Mouse (Mus musculus): ENCODE measurements around the gene Tut1.

The Tut1 gene

DNA sequence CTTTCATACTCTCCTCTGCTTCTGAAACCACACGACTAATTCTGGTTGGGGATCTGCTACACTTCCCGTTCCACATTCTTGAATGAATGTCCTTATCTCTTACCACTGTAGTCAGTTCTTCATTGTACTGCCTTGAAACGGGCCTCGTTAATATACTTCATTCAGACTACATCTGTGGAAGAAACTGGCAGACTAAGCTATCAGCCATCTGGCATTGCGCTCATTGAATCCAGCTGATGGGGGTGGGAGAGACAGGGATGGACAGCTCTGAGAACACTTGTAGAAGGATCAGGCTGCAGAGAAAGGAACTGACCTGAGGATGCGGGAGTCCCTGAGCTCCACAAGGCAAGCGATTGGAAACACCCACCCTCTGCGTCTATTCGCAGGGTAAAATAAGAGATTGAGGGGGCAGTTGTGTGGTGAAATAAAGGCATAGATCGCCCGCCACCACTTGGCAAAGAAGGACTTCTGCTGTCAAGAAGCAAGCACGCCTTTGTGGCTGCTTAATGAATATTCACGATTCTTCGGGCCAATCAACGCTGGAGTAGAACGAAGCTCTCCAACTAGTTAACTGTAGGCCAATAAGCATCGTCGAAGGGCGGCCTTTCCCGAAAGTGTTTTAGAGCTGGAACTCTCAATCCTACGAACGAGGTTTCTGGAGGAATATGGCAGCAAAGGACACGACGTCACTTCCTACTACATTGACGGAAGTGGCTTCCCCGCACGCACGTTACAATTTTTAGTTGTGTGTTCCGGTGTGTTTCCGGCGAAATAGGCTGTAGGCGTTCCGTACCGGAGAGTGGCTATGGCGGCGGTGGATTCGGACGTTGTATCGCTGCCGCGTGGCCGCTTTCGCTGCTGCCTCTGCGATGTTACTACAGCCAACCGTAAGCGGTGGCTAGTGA is at the start of gene Tut1:
Tut1 (plus strand) TSS at position 713 of the 905 bp plus-strand sequence.
- peak; percentile 96 for DNase-seq (ENCODE audit: low spot score)

DNA sequence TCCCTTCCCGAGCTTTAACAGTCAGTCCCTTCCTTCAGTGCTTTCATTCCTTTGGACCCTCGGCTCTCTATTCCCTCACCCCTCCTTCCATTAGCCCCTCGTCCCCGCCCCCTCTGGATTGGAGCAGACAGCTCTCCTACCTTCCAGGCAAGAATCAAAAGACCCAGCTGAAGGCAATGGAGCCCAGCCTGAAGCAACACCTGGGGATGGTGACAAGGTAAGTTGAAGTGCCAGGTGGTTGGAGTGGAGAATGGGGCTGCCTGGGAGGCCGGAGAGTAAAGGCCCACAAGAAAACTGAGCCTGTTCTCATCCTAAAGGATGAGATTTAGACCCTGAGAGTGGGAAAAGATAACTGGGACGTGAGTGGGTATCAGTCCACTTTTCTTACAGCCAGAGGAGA is 45.1 kb upstream of the Tut1 start:
- no peak for DNase-seq (ENCODE audit: low spot score)

DNA sequence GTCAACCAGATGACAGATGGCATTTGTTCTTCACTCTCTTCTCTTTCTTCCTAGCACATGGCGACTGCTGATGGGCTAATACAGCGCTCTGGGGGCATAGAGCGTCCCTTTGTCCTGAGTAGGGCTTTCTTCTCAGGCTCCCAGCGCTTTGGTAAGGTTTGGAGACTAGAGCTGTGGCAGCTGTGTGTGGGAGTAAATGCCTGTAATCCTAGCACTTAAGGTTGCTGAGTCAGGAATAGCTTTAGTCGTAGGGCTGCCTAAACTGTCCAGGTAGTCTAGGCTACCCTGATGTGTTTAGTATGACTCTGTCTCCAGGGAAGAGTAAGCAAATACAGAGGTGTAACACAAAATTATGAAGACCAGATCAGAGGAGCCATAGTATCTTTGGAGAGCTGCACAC is 41.8 kb upstream of the Tut1 start:
- DNase-seq (ENCODE audit: low spot score) = no peak

DNA sequence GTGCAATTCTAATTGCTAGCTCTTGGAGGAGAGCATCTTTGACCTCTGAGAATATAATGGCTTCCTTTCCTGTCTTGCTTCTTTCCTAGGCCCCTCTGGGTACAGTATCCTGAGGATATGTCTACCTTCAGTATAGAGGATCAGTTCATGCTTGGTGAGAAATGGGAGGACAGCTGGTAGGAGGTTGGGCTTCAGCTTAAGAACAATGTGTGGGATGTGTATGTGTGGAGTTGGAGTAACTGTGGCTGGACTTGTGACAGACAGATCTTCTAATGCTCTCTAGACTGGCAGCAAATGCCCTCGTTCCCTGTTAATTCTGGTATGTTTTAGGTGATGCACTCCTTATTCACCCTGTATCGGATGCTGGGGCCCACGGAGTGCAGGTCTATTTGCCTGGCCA is 39.4 kb upstream of the Tut1 start:
- no peak for DNase-seq (ENCODE audit: low spot score)

DNA sequence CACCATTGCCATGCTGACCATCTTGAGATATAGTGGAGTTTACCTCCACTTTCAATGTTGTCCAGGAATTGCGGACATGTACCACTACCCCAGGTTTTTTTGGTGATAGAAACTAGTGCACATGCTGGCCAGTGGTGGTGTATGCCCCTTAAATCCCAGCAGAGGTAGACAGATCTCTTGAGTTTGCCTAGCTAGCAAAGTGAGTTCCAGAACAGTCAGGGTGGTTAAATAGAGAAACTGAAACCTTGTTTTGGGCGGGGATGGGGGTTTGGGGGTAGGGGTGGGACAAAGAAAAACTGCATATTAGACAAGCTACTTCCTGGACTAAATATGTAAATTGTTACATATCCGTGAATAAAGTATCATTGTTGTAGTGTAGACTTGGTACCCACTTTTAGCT is 34.6 kb upstream of the Tut1 start:
- no peak for DNase-seq (ENCODE audit: low spot score)

DNA sequence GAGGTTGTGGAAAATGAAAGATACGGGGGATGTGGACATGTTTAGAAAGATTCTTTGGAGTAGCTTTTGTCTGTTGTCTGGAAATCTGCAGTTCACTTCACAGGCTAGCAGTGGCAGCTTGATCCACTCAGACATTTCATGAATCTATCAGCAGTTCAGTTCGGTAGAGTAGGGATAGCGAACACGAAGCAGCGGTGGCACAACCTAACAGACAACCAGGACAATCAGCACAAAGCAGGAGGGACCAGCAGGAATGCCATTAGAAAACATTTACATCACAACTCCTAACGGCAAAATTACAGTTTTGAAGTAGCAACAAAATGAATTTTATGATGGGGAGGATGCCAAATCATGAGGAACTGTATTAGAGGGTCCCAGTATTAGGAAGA is 34.0 kb upstream of the Tut1 start:
- no peak for DNase-seq (ENCODE audit: low spot score)

DNA sequence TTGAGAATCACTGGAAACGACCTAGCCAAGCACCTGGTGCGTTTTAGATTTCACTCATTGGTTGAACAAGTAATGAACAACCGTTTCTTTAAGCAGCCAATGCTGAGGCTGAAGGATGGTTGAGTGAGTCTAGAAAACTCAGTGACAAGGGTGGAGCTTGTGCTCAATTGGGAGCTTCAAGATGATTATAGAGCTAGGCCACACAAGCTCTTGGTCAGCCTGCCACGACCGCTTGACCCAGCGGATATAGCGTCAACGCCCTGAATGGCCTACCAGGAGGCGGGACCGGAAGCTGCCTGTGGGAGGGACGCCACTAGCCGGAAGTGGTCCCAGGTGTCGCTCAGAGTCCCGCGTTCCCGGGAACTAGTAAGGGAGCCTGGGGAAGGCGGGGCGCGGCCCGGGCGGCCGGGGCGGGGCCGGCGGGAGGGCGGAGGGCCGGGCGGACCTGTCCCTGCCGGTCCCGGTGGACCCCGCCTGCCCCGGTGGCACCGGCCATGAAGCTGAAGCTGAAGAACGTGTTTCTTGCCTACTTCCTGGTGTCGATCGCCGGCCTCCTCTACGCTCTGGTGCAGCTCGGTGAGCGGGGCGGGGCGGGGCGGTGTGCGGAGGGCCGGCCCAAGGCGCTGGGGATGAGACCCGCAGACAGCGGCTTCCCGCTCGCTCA is 33.4 kb upstream of the Tut1 start, which contains the start of gene B3gat3:
B3gat3 (plus strand) TSS at position 302 of the 664 bp plus-strand sequence.
- peak; percentile 97 for DNase-seq (ENCODE audit: low spot score)

DNA sequence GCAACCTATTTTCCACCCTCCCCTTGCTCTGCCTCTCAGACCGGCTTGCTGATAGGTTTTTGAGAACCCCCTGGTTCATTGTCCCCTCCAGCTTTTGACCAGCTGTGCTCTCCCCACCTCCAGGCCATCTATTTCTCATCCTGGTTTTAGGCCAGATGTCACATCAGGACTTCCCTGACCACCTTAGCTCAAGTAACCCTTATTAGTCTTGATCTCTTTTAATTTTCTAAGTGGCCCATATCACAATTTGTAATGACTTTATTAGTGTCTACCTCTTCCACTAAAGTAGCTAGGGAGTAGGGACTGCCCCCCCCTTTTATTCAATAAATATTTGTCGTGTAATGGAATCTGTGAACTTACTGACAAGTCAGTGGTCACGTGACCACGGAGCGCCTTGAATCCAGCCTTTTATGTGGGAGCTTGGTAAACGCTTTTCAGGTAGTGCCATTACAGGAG is 32.8 kb upstream of the Tut1 start:
- no peak for DNase-seq (ENCODE audit: low spot score)

DNA sequence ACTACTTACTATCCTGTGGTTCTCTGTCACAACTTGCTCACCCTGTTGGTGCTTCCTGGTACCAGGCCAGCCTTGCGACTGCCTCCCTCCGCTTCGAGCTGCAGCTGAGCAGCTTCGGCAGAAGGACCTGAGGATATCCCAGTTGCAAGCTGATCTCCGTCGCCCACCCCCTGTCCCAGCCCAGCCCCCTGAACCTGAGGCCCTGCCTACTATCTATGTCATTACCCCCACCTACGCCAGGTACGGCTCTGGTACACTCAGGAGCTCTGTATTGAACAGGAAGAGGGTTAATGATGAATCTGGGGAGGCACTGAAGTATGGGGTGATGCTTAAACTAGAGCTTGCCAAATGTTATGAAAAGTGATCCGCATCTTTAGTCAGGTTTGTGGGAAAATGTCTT is 31.9 kb upstream of the Tut1 start:
- no peak for DNase-seq (ENCODE audit: low spot score)

DNA sequence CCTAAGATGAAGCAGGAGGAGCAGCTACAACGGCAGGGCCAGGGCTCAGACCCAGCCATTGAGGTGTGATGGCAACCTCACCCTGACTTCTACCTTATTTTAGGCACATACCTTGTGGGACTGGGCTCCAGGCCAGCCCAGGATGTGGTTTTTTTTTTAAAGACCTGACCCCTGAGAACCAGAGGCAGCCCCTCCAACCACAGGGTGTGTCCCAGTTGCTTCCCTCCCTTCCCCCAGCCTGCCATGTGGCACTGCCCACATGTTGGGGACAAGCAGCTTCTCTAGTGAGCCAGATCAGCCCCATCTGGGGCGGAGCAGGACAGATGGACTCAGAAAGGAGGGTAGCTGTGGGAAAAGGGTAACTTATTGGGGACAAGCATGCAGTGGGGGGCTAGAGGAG is 26.9 kb upstream of the Tut1 start:
- DNase-seq (ENCODE audit: low spot score) = no peak

DNA sequence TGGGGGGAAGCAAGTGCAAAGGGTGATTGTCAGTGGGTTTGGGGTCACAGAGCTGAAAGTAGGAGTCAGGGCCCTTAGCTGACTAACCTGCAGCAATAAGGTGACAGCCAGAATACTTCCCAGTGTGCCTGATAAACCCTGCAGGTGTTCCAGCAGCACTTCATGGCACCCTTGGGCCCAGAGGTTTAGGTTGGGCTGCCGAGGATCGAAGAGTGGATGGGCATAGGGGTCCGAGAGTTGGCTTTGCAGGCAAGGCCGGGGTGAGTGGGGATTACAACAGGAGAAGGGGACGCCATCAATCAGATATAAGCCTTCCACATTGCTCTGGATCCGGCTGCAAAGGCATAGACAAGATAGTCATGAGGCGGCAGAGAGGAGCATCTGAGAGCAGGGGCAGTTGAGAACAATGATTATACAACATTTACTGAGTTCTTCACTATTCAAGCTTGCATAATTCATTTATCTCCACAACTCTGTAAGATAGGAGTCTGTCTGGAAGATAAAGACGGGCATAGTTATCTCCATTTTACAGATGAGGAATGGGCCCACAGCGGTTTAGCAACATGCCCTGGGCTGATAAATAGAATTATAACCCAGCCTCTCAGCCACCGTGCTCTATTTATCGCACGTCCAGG is 25.6 kb upstream of the Tut1 start:
- no peak for DNase-seq (ENCODE audit: low spot score)

DNA sequence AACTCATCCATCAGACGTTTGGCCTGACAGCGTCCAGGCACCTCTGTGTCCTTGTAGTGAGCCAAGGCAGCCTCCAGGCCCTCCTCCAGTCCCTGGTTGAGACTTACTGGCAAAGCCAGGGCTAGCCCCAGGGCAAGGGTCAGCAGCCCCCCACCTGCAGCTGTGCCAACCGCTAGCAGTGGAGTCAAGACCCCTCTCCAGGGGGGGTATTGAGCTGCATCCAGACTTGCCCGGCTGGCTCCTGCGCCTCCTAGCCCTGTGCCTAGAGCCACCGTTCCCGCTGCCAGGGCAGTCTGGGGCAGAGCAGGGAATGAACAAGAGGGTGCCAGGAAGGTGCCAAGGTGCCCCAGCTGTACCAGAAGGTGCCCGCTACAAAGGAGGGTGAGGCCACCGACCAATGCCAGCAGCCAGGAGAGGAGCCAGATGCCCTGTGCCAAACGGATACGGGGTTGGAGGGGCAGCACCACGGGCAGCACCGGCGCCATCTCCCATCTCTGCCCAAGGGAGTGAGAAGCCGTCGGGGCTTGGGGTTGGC is 24.9 kb upstream of the Tut1 start:
- no peak for DNase-seq (ENCODE audit: low spot score)

DNA sequence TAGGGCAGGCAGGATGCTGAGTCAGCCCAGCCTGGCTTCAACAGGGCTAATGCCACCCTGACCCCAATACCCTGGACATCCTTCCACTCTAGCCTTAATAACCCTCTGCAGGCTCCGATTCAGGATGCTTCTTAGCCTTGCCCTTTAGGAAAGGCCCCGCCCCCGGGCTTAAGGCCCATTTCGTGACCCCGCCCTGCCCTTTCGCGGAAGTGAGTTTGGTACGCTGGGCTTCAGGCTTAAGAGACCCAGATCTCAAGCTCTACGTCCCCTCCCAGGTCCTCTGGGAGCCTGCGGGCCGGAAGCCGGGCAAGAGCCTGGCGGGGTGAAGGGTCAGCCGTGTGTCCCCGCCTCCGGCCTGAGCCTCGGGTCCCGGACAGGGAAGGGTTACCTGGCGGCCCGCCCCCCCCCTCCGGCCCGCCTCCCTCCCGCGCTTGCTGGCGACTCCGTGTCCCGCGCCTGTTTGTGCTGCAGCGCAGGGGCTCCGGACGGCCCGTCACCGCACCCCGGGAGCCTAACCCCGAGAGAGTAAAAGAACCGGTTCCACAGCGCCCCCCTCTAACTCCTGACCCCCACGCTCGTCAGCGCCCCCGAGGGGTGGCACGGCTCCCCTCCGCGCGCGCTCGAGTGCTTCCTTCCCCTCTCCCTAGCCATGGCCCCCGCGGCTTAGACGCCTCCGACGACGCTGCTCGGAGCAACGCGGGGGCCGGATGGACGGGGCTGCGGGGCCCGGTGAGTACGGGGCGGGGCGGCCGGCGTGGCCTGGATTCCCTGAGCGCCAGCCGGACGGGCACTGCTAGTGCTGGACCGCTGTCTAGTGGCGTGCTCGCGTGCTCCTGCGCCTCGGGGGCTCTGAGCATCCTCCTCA is 24.2 kb upstream of the Tut1 start, which contains the start of the genes Rom1 and Eml3:
Rom1 (minus strand) TSS at position 133 of the 865 bp plus-strand sequence.
Eml3 (plus strand) TSS at position 329 of the 865 bp plus-strand sequence.
- DNase-seq (ENCODE audit: low spot score) = peak; percentile 94

DNA sequence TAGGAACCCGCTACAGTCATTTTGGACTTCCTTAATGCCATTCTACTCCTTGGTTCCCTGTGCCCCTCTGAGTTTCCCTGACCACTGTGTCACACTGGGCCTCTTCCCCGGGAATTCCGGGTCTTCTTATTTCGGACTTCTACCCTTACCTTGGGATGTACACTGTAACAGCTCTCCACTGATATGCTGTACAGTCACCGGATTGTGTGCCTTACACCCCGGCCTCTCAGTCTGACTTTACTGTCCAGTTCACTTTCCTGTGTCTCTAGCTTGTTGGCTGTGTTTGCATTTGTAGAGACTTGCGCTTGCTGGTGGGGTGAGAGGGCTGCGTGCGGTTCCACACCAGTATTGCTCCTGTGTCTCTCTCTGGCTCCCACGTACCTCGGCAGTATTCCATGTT is 23.5 kb upstream of the Tut1 start:
- DNase-seq (ENCODE audit: low spot score) = no peak

DNA sequence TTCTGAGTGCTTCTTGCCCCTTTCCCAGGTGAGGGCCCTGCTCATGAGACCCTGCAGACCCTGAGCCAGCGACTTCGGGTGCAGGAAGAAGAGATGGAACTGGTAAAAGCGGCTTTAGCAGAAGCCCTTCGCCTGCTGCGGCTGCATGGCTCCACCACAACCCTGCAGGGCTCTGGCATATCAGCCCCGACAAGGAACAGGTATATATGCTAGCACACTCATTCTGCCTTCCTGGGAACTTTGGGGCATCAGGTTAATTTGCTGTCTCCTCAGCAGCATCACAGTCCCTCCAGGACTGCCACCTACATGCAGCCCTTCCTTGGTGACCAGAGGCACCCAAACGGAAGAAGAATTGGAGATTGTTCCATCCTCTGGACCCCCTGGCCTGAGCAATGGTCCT is 22.9 kb upstream of the Tut1 start:
- no peak for DNase-seq (ENCODE audit: low spot score)

DNA sequence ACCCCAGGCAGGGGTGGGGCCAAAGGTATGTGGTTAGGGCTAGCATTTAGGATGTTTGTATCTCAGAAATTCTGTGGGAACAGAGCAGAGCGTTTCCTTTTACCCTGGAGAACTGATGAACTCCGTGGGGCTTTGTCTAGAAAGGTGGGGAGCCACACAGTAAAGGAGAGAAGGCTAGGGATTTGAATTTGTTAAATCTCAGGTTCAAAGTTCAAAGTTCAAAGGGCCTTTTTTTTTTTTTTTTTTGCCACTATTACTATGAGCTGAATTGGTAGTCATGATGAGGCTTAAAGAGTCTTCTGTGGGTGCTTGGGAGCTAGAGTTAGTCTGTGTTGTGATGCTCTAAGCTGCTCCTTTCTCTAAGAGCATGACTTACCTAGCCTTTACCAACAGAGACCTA is 16.9 kb upstream of the Tut1 start:
- no peak for DNase-seq (ENCODE audit: low spot score)

DNA sequence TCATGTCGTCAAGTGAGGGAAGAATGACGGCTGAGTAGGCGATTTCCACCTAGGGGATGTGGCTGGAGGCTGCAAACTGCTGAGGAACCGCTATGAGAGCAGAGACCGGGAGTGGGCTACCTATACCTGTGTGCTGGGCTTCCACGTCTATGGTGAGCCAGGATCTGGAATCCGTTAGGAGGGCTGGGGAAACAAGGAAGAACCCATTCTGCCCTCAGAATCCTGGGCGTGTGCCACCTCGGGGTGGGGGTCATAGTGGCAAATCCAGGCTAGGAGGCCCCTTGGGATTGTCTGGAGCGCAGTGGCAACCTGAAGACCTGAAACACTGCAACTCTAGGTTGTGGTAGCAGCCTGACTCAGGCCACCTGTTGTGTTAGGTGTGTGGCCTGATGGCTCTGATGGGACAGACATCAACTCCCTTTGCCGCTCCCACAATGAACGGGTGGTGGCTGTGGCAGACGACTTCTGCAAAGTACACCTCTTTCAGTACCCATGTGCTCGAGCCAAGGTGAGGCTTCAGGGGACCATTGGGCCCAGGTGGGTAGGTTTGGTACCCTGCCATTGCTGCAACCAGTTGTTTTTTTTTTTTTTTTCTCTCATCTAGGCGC is 13.0 kb upstream of the Tut1 start:
- no peak for DNase-seq (ENCODE audit: low spot score)

DNA sequence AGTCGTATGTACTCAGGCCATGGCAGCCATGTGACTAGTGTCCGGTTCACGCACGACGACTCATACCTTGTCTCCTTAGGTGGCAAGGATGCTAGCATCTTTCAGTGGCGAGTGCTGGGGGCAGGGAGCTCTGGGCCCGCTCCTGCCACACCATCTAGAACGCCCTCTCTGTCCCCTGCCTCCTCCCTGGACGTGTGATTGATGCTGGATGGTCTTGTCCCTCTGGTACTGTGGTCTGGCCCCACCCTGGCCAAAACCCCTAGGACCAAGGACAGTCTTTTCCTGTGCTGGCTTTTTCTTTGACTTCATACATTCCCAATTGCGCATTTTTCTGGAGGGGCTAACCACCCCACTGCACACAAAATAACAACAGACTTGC is 12.5 kb upstream of the Tut1 start:
- no peak for DNase-seq (ENCODE audit: low spot score)

DNA sequence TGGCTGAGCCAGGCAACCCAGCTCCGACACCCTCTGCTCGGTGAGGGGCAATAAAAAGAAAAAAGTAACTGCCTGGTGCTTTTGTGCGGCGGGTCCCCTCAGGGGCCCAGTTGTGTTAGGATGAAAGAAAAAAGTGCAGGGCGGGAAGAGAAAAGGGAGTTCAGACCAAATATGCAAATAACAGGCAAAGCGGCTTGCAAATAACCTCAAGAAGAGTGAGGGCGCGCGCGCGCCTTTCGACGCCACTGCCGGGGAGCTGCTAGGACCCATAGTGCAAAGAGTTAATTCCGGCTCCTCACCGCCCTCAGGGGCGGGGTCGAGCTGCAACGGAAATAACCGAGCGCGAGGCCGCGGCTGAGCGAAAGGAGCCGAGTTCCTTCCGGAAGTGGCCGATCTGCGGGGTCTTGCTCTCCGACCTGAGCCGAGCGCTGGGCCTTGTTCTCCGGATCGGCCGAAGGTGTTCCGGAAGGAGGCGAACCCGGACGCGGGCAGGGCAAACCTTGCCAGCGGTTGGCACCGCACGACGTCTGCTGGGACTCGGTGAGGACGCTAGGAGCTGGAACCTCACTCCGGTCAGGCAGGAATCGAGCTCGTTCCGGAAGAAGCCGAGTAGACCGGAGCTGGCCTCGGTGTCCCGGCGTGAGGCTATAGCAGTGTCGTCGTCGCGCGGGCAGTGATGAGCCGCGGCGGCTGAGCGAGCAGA is 12.0 kb upstream of the Tut1 start, which contains the start of gene Mta2:
Mta2 (plus strand) TSS at position 361 of the 703 bp plus-strand sequence.
- DNase-seq (ENCODE audit: low spot score) = peak; percentile 95

DNA sequence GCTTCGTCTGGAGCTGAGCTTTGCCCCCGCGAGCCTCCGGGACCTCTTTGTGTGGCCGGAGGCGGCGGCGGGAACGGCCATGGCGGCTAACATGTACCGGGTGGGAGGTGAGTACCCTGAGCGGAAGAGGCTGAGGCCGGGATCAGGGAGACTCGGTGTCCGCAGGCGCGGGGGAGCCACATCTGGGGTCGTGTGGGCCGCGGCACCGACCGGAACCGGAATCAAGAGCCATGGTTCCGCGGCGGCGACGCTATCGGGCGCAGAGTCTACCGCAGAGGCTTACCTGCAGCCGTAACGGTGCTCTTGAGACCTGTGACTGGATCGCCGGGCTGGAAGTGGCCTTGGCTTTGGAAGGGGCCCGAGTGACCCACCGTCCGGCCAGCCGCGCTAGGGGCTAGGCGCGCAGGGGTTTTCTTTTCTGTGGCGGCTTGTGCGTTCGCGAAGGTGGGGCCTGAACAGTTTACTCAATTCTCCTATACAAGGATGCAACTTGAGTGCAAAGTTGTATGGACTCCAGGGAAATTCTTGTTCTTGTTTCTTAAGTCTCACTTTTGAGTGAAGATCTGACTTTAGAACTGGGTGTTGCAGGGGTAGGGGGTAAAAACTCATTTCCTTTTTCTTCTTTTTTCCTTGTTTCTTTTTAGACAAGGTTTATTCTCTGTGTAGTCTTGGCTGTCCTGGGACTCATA is 11.2 kb upstream of the Tut1 start:
- peak; percentile 36 for DNase-seq (ENCODE audit: low spot score)

Data from lung, postnatal 25 days (tissue).